Mouse (Mus musculus): ENCODE results near the gene Dnmt3b.
"Not testable (repeated sequence)": the region's sequence is repeated elsewhere in the genome, so short reads cannot be mapped to it uniquely, and the experiment has no call there.

The Dnmt3b gene

DNA sequence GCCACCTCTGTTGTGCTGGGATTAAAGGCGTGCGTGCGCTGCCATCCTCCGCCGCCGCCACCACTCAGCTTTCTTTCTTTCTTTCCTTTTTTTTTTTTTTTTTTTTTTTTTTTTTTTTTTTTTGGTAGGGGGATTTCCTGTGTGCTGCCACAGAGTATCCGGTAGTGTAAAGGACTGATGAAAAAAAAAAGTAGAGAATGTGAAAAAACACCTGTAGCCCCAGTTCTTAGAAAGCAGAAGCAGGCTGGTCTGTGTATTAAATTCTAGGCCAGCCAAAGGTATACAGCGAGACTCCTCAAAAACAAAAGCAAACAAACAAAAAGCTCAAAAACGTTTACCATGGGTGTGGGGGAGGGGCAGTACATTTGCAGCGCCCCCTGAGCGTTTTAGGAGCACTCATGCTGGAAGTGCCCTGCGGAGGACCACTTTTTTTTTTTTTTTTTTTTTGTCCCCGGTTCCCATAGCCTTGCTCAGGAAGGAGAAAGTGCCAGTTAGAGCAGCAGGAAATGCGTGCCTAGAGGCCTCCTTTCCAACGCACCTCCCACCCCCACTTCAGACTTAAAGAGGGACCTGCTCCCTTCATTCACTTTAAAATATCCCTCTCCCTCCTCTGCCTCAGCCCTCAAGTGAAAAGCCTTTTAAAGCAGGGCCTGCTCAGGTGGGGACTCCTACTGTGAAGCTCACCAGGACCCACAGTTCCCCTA, 10.1 kb upstream of the Dnmt3b start:
- DNase-seq = no peak

GRCm38 (mm10) chr2:153642496-153642895, 6.8 kb upstream of the Dnmt3b start:
- no peak for DNase-seq

DNA sequence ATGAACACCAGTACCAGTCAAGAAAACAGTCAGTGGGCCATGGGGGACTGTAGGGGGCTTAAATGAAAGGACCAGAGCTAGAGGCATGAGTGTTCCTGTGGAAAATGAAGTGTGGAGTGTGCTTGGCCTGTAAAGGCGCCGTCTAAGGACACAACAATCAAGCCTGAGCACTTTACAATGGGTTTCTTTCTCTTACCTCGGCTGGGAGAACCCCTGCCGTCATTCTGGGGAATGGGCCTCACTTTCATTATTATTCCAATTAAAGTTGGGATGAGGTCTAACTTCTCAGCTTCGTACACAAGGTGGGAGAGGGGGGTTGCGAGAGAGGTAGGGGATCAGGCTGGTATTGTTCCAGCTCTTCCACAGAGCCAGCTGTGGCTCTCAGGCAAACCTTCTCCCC, 6.3 kb upstream of the Dnmt3b start:
- no peak for DNase-seq

- no peak for DNase-seq
Observed at GRCm38 (mm10) chr2:153648773-153649297, 415 bp upstream of the Dnmt3b start.

- DNase-seq = peak; percentile 14 to 35
Observed at GRCm38 (mm10) chr2:153650014-153650687, 901 bp downstream of the Dnmt3b start.

GRCm38 (mm10) chr2:153651681-153652080, 2.4 kb downstream of the Dnmt3b start:
- no peak for DNase-seq

DNA sequence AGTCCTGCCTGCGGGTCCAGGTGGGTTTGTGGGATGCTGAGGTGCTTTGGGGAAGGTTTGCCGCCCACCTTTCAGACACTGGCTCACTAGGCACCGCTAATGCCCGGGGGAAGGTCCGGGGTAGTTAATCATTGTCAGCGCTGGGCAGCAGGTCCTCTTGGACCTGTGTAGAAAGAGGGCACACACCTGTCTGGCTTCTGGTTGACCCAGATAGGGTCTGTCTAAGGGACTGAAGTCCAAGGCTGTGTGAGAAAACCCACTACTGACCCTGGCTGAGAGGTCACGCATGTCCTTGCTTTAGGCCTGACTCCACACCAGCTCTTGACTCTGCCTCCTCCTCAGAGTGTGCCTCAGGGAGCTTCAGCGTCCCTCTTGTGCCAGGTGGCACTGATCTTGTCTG, 8.4 kb downstream of the Dnmt3b start:
- not testable (repeated sequence) for DNase-seq

DNA sequence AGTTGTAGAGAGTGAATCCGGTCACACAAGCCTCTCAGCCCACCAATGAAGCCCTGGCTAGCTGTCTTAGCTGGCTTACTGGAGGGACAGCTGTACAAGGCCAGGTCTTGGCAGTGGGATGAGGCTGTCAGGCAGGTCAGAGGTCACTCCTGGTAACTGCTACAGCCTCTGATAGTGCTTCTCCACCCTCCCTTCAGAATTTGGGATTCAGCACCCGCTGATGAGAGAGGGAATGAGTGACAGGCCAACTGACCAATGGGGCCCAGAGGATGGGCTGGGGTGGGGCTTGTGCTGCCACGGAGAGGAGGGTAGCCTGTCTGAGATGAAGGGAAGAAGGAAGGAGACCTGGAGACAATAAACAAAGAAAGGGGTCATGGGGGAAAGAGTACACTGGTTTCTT, 11.4 kb downstream of the Dnmt3b start:
- DNase-seq = no peak

- no peak for DNase-seq
Observed at GRCm38 (mm10) chr2:153665401-153665800, 16.2 kb downstream of the Dnmt3b start.

DNA sequence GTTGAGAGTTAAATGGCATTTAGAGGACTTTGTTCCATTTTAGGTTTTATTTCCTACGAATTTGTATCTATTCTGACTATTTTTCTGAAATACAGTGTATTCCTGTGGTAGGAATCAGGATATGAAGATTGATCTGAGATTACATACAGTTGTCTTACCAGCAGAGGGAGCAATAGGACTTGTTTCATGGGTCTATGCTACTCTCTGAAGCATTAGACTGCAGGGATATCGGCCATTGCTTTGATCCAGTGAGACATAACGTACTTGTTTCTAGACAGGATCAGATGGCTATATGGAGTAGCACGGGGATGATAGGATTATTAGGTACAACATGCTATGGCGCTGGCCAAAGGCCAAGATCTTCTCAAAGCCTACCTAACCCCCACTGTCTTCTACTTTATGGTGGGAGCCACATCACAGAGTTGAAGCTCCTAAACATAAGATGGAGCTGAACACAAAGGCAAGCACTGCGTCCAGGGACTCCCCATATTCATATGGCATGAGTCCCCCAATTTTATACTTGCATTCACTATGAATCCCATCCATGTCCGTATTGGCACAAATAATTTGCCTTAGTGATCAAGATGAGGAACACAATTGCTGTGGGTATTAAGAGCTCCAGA, 19.6 kb downstream of the Dnmt3b start:
- DNase-seq = peak; percentile 22 to 27

- no peak for DNase-seq
Observed at GRCm38 (mm10) chr2:153670111-153670510, 20.9 kb downstream of the Dnmt3b start.

GRCm38 (mm10) chr2:153672619-153673018, 23.4 kb downstream of the Dnmt3b start:
- DNase-seq = no peak

DNA sequence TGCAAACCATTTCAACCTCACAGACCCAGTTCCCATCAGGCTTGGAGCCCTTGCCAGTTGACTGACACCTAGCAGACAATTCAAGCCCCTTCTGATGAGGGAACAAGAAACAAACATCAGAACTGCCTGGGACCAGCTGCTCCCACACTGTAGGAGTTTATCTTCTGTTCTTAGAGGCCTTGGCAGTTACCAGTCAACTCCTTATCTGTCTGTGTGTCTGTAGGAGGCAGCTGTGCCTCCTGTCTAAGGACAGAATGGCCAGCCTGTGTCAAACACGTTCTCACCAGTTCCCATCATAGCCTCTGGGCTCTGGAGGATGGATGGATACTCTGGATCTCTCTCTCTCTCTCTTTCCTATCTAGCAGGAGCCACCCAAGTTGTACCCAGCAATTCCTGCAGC, 26.1 kb downstream of the Dnmt3b start:
- DNase-seq = not testable (repeated sequence)

- DNase-seq = no peak
Observed at GRCm38 (mm10) chr2:153676944-153677343, 27.7 kb downstream of the Dnmt3b start.

DNA sequence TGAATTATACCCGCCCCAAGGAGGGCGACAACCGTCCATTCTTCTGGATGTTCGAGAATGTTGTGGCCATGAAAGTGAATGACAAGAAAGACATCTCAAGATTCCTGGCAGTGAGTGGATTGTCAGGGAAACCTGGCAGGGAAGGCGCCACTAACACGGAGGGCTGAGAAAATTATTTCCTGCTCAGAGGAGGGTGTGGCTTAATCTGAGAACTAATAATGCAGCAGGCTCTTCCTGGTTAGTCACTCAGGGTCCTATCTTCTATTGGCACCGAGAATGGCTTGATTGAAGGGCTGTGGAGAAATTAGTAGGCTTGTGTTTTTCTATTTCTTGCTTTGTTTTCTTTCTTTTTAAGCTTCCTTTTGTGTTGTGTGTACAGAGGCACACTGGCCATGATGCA, 28.3 kb downstream of the Dnmt3b start:
- no peak for DNase-seq

DNA sequence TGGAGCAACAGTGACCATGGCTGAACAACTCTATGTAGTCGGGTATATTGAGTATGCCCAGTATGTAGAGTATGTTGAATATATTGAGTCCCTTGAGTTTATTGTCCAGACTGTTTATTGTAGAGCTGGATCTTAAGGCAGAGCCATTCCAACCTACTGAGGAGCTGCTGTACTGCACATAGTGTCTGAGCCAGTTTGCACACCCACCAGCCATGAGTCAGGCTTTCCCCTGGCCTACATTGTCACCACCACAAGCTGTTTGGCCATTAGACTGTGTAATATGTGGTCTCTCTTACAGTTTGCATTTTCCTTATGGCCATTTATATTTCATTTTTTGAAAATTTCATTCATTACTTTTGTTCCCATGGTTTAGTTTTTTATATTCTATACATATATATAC, 30.7 kb downstream of the Dnmt3b start:
- no peak for DNase-seq

DNA sequence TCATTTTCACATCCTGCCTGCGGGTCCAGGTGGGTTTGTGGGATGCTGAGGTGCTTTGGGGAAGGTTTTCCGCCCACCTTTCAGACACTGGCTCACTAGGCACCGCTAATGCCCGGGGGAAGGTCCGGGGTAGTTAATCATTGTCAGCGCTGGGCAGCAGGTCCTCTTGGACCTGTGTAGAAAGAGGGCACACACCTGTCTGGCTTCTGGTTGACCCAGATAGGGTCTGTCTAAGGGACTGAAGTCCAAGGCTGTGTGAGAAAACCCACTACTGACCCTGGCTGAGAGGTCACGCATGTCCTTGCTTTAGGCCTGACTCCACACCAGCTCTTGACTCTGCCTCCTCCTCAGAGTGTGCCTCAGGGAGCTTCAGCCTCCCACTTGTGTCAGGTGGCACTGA, 44.2 kb downstream of the Dnmt3b start:
- not testable (repeated sequence) for DNase-seq

GRCm38 (mm10) chr2:153694462-153695085, 45.3 kb downstream of the Dnmt3b start:
- DNase-seq = peak; percentile 23 to 24

DNA sequence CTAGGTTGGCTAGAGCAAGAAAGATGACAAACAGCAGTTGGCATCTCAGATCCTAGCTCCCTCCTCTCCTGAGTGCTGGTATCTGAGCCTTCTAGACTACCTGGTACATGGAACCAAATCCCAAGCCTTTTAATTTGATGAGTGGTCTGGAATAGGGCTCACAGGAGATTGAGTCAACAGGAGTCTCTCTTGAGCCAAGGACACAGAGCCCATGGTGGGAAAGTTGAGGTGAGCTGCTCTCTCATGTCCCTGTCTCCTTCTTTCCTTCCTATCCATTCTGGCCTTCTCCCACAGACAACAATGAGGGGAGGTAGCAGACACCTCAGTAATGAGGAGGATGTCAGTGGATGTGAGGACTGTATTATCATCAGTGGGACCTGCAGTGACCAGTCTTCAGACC, 47.1 kb downstream of the Dnmt3b start, which contains the start of gene Dnmt3c:
Gene Dnmt3c (plus strand): TSS at position 301 of the 400 bp plus-strand sequence.
- no peak for DNase-seq

DNA sequence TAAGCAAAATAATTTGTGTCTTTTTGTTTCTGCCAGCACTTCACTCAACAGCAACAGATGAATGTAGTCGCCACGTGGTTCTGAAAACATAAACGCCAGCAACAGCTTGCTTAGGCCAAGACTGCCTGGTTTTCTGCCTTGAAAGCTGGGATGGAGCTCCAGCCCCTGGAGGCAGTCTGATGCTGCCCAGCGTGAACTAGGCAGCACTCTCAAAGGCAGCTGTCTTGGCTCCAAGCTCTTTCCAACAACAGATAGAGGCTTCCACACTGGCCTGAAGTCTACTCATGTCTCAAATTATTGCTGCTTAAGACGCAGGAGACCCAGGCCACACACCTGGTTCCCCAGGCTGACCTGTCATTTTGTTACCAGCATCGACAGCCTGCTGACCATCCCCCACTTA, 54.1 kb downstream of the Dnmt3b start:
- DNase-seq = no peak

- DNase-seq = peak; percentile 14 to 28
Observed at GRCm38 (mm10) chr2:153710701-153711330, 61.6 kb downstream of the Dnmt3b start.

DNA sequence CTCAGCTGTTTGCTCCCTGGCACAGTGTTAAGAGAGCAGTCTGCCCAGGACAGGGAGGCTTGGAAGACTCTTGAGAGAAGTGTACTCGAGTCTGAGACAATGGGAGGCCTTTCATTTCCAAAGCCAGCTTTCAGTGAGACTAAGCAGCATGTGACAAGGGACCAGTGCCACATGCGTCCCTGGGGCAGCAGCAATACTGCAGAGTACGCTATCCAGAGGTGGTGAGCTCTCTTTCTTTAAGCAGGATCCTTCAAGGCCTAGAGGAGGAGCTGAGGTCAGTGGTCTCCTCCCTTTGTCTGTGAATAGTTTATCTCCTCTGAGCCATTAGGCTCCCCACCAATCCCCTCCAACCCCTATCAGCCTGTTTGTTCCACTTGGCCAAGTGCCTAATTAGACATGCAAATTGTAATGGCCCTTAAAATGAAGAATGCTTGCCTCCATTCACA, 63.4 kb downstream of the Dnmt3b start:
- DNase-seq = peak in 1 of 2 experiments; percentile 5

- peak; percentile 37 to 45 for DNase-seq
Observed at GRCm38 (mm10) chr2:153713227-153713626, 64.0 kb downstream of the Dnmt3b start.
